Mouse (Mus musculus): Measurements from ENCODE around the gene Eln. TPM values are rescaled to one million over a fixed set of nuclear protein-coding genes. Genes with fewer than 3 reads are reported as not detected.

Gene Eln
- polyA plus RNA-seq, 1 experiment from 2014 or later, result 188 TPM

DNA sequence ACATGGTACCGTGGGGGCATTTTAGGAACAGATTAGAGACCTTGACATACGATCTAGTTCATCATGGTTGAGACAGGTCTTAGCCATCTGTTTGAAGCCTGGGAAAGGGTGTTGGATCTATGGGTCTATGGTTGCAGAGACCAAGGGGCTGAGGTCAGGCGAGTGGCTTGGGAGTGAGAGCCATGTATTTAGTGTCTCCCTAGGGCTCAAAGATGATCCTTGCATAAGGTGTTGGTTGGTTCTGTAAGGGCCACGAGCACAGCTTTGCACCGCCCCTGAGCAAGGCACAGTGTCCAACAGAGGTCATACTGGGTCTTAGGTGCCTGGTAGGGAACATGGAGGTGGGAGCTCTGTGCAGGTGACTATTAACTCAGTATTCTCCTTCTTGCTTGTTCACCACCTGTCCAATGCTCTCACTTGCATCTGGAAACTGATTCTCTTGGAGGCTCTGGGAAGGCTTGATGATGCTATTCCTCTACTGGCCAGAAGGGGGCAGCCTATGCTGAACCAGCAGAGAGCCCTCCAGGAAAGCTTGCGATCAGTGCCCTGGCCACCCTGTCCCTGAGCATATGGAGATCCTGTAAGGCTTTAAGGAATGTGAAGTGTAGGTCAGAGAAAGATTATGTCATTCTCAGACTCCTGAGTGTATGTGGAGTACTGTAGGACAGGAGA lies 960 bp upstream of the Eln start:
- 40% methylated on average over 6 of the region's 6 CpGs for WGBS
- Histone ChIP-seq H3K9me3 (ENCODE audit: control insufficient read depth, low read length) (no peaks in the 10 kb centered on the region), H3K9ac (ENCODE audit: low read depth, low read length) (no peak overlapping the region), H3K4me2 (ENCODE audit: low read depth, low read length) (peak overlapping the region; percentile 90; the same call in 1 of the 2 replicates), H3K27me3 (replicated peaks; ENCODE audit: control insufficient read depth, insufficient read depth, low read length) (no peaks in the 10 kb centered on the region), H3K36me3 (ENCODE audit: control insufficient read depth, insufficient read depth, low read length) (no peaks in the 10 kb centered on the region), H3K4me3 (ENCODE audit: low read depth, low read length) (no peak overlapping the region), H3K4me1 (ENCODE audit: control insufficient read depth, insufficient read depth, low read length) (peaks cover 51% of the 10 kb centered on the region), H3K27ac (replicated peaks; ENCODE audit: low read depth, low read length) (peak overlapping the region; percentile 86)
- DNase-seq (ENCODE audit: low spot score), result peak; percentile 76
- peak; percentile 38 for ATAC-seq (ENCODE audit: low read depth)

DNA sequence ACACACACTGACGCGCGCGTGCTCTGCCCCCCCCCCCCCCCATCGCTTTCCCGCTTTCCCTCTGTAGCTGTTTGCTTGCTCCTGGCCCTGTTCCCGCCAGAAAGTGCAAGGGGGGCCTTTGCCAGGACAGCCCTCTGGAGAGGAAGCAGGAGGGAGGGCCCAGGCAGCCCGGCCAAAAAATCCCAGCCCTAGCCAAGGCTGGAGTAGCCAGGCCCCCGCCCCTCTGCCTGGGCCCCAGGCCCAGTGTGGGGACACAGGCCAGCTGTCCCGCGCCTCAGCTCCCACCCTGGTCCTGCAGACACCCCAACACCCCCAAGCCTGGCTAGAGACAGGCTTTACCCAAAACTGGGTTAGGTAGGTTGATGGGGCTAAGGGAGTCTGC lies 380 bp upstream of the Eln start:
- Histone ChIP-seq H3K4me1 (ENCODE audit: control insufficient read depth, insufficient read depth, low read length) (peaks cover 56% of the 10 kb centered on the region), H3K4me3 (ENCODE audit: low read depth, low read length) (peak overlapping the region; percentile 57), H3K36me3 (ENCODE audit: control insufficient read depth, insufficient read depth, low read length) (no peaks in the 10 kb centered on the region), H3K9me3 (ENCODE audit: control insufficient read depth, low read length) (no peaks in the 10 kb centered on the region), H3K27me3 (replicated peaks; ENCODE audit: control insufficient read depth, insufficient read depth, low read length) (no peaks in the 10 kb centered on the region), H3K9ac (ENCODE audit: low read depth, low read length) (peak overlapping the region; percentile 85), H3K27ac (replicated peaks; ENCODE audit: low read depth, low read length) (peak overlapping the region; percentile 86), H3K4me2 (ENCODE audit: low read depth, low read length) (peak overlapping the region; percentile 90)
- DNase-seq (ENCODE audit: low spot score), result peak; percentile 91
- 4% methylated on average over 4 of the region's 11 CpGs for WGBS
- peak; percentile 87 for ATAC-seq (ENCODE audit: low read depth)

DNA sequence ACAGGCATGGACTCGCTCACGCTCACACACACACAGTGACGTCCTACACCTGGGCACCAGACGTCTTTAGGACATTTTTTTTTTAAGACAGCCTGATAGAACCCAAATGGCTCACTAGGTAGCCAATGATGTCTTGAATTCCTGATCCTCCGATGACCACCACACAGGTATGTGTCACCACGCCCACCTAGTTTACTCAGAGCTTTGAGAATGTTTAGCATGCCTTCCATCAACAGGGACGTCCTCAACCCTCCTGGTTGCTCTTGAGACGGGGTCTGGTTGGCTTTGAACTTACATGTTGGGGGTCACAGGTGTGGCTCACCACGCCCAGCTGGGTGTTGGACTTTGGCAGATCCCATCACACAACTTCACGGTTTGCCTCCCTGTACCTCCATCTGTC lies 922 bp downstream of the Eln start:
- WGBS, result 64% methylated on average over 10 of the region's 10 CpGs
- Histone ChIP-seq H3K27ac (replicated peaks; ENCODE audit: low read depth, low read length) (peak overlapping the region; percentile 86; the same call in 1 of the 2 replicates), H3K9me3 (ENCODE audit: control insufficient read depth, low read length) (no peaks in the 10 kb centered on the region), H3K4me2 (ENCODE audit: low read depth, low read length) (peak overlapping the region; percentile 90), H3K4me3 (ENCODE audit: low read depth, low read length) (peak overlapping the region; percentile 57), H3K27me3 (replicated peaks; ENCODE audit: control insufficient read depth, insufficient read depth, low read length) (no peaks in the 10 kb centered on the region), H3K9ac (ENCODE audit: low read depth, low read length) (peak overlapping the region; percentile 85), H3K36me3 (ENCODE audit: control insufficient read depth, insufficient read depth, low read length) (no peaks in the 10 kb centered on the region), H3K4me1 (ENCODE audit: control insufficient read depth, insufficient read depth, low read length) (peaks cover 66% of the 10 kb centered on the region)
- DNase-seq (ENCODE audit: low spot score), result no peak
- ATAC-seq (ENCODE audit: low read depth), result no peak

DNA sequence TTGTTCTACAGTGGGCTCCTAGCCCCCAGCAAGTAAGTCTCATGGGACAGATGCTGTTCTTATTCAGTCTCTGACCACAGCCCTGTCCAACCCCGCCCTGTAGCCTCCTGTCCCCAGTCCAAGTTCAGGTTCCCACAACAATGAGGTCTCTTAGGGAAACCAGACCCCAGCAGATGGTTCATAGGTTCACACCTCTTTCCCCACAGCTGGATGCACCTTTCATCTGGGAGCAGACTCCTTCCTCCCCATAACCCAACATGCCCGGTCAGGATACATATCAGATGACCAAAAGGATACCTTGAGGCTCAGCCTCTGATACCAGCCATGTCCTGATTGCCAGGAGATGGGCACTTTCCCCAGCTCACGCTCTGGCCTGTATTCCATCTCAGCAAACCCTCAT lies 1.3 kb downstream of the Eln start:
- peaks cover 67% of the 10 kb centered on the region for H3K4me1 ChIP-seq (ENCODE audit: control insufficient read depth, insufficient read depth, low read length)
- peak overlapping the region; percentile 57 for H3K4me3 ChIP-seq (ENCODE audit: low read depth, low read length)
- H3K27ac ChIP-seq (replicated peaks; ENCODE audit: low read depth, low read length), result no peak overlapping the region
- no peaks in the 10 kb centered on the region for H3K9me3 ChIP-seq (ENCODE audit: control insufficient read depth, low read length)
- H3K27me3 ChIP-seq (replicated peaks; ENCODE audit: control insufficient read depth, insufficient read depth, low read length), result no peaks in the 10 kb centered on the region
- H3K4me2 ChIP-seq (ENCODE audit: low read depth, low read length), result peak overlapping the region; percentile 90
- H3K9ac ChIP-seq (ENCODE audit: low read depth, low read length), result peak overlapping the region; percentile 85; the same call in 1 of the 2 replicates
- DNase-seq (ENCODE audit: low spot score) (no peak), ATAC-seq (ENCODE audit: low read depth) (no peak)
- H3K36me3 ChIP-seq (ENCODE audit: control insufficient read depth, insufficient read depth, low read length), result no peaks in the 10 kb centered on the region
- 66% methylated on average over 3 of the region's 3 CpGs for WGBS

DNA sequence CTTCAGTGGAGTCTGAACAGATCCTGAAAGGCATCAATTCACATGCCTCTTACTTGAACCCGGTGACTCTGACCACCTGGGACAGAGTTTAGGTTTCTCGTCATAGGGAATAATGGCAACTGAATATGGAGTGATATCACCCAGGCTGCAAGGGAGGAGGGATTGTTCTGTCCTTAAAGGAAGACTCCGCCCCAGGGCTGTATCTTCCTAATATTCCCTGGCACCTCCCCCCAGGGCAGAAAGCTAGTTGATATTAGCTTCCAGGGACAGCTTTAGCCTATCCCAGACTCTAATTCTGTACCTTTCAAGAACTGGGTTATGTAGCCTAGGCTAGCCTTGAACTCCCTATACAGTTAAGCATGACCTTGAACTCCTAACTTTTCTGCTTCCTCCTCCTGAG lies 2.1 kb downstream of the Eln start:
- Histone ChIP-seq H3K4me3 (ENCODE audit: low read depth, low read length) (0 out of 2 replicates have a peak overlapping the region, but pooled peaks have one; percentile 57), H3K4me2 (ENCODE audit: low read depth, low read length) (peak overlapping the region; percentile 90), H3K4me1 (ENCODE audit: control insufficient read depth, insufficient read depth, low read length) (peaks cover 65% of the 10 kb centered on the region)

DNA sequence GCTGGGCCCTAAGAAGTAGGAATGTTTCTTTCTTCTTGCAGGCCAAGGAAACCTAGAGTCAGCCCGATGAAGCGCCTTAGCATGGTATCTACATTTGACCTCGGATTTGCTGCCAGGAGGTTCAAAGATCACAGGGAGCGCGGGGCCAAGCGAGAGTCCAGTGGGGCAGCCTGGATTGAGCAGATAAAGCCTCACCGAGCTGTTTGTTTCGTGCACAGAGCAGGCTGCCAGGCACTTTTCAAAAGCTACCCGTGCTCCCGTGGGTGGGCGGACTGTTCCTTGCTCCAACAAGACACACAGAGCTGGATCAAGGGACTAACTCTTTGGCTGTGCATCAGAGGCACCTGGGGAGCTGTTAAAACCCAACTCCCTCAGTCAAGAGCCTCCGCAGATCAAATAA lies 3.1 kb downstream of the Eln start:
- peak overlapping the region; percentile 16; the same call in 1 of the 2 replicates for H3K4me2 ChIP-seq (ENCODE audit: low read depth, low read length)
- WGBS, result 65% methylated on average over 12 of the region's 12 CpGs
- ATAC-seq (ENCODE audit: low read depth), result no peak
- 0 out of 2 replicates have a peak overlapping the region, but pooled peaks have one; percentile 2 for H3K9ac ChIP-seq (ENCODE audit: low read depth, low read length)
- DNase-seq (ENCODE audit: low spot score), result no peak
- H3K36me3 ChIP-seq (ENCODE audit: control insufficient read depth, insufficient read depth, low read length), result 0 out of 2 replicates have a peak, but pooled peaks cover 3% of the 10 kb centered on the region
- H3K27ac ChIP-seq (replicated peaks; ENCODE audit: low read depth, low read length), result no peak overlapping the region
- no peaks in the 10 kb centered on the region for H3K9me3 ChIP-seq (ENCODE audit: control insufficient read depth, low read length)
- peaks cover 60% of the 10 kb centered on the region for H3K4me1 ChIP-seq (ENCODE audit: control insufficient read depth, insufficient read depth, low read length)
- H3K4me3 ChIP-seq (ENCODE audit: low read depth, low read length), result no peak overlapping the region
- no peaks in the 10 kb centered on the region for H3K27me3 ChIP-seq (replicated peaks; ENCODE audit: control insufficient read depth, insufficient read depth, low read length)

More for the DNA sequence above, 2.1 kb downstream of the Eln start:
- Histone ChIP-seq H3K27ac (replicated peaks; ENCODE audit: low read depth, low read length) (no peak overlapping the region), H3K9me3 (ENCODE audit: control insufficient read depth, low read length) (no peaks in the 10 kb centered on the region), H3K36me3 (ENCODE audit: control insufficient read depth, insufficient read depth, low read length) (0 out of 2 replicates have a peak, but pooled peaks cover 2% of the 10 kb centered on the region), H3K27me3 (replicated peaks; ENCODE audit: control insufficient read depth, insufficient read depth, low read length) (no peaks in the 10 kb centered on the region), H3K9ac (ENCODE audit: low read depth, low read length) (no peak overlapping the region)
- 89% methylated on average over 3 of the region's 3 CpGs for WGBS
- no peak for DNase-seq (ENCODE audit: low spot score)
- no peak for ATAC-seq (ENCODE audit: low read depth)

DNA sequence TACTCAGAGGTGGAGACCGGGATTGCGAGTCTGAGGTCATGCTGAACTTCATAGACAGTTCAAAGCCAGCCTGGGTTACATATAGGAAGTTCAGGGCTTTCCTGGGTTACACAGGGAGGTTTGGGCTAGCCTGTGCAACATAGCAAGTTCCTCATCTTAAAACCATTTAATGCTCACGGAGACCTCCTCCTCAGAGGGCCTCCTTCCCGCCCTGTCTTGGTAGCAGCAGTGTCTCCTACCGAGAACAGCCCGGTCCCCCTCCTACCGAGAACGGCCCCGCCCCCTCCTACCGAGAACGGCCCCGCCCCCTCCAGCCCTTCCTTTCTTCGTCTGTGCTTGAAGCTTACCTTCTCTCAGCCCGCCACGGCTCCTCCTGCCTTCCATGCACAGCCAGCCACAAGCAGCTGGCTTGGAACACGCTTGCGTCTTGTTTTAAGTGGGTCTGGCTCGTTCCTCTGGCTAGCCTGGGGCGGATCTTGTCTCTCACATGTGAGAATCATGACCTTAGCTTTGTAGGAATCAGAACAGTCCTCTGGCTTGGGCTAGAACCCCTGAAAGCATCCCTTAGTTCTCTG lies 4.8 kb downstream of the Eln start:
- peak overlapping the region; percentile 3; the same call in 1 of the 2 replicates for H3K4me3 ChIP-seq (ENCODE audit: low read depth, low read length)
- 0 out of 2 replicates have a peak overlapping the region, but pooled peaks have one; percentile 35 for H3K9ac ChIP-seq (ENCODE audit: low read depth, low read length)
- no peaks in the 10 kb centered on the region for H3K27me3 ChIP-seq (replicated peaks; ENCODE audit: control insufficient read depth, insufficient read depth, low read length)
- H3K4me2 ChIP-seq (ENCODE audit: low read depth, low read length), result peak overlapping the region; percentile 36
- DNase-seq (ENCODE audit: low spot score), result peak; percentile 79
- 11% methylated on average over 18 of the region's 19 CpGs for WGBS
- peak overlapping the region; percentile 56 for H3K27ac ChIP-seq (replicated peaks; ENCODE audit: low read depth, low read length)
- peaks cover 4% of the 10 kb centered on the region; the same call in 1 of the 2 replicates for H3K36me3 ChIP-seq (ENCODE audit: control insufficient read depth, insufficient read depth, low read length)
- peaks cover 51% of the 10 kb centered on the region for H3K4me1 ChIP-seq (ENCODE audit: control insufficient read depth, insufficient read depth, low read length)
- ATAC-seq (ENCODE audit: low read depth), result peak; percentile 26
- no peaks in the 10 kb centered on the region for H3K9me3 ChIP-seq (ENCODE audit: control insufficient read depth, low read length)

DNA sequence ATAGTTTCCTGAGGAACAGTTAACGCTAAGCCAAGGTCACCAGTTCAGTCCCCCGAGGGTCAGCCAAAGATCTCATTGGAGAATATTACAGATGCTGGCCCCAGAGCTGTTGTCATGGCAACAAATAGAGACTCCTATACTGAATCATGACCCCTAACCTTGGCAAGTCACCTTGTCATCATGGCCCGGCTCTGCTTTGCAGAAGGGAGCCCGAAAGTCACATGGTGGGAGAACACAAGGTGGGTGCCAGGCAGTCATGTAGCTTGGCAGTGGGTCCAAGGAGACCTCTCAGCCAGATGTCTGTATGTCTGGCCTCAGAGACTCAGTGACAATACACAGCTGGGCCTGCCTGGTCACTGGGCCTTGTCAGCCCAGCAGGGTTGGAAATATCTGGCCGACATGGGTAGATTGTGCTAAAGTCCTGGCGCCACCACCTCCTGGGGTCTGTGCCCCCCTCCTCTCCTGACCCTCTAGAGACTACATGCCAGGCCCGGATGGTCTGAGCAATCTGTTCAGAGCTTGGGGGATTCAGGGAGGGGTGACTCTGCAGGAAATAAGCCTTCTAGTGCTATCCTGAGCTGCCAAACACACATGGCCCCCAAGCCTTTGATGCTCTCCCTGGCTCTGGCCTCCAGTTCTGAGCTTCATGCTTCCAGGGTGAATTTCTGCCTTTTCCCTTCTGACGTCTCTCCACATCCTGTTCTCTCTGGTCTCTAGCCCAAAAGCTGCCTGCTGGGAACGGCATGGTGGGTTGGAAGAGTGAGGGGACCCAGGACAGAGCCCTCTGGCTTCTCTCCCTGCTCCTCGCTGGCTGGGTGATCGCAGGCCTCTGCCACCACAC lies 6.4 kb downstream of the Eln start:
- H3K4me1 ChIP-seq (ENCODE audit: control insufficient read depth, insufficient read depth, low read length), result peaks cover 38% of the 10 kb centered on the region
- DNase-seq (ENCODE audit: low spot score) (no peak), ATAC-seq (ENCODE audit: low read depth) (no peak)
- WGBS, result 45% methylated on average over 11 of the region's 11 CpGs
- H3K4me3 ChIP-seq (ENCODE audit: low read depth, low read length), result no peak overlapping the region
- H3K36me3 ChIP-seq (ENCODE audit: control insufficient read depth, insufficient read depth, low read length), result peaks cover 20% of the 10 kb centered on the region
- H3K27ac ChIP-seq (replicated peaks; ENCODE audit: low read depth, low read length), result peak overlapping the region; percentile 7
- no peak overlapping the region for H3K4me2 ChIP-seq (ENCODE audit: low read depth, low read length)
- no peaks in the 10 kb centered on the region for H3K9me3 ChIP-seq (ENCODE audit: control insufficient read depth, low read length)
- H3K27me3 ChIP-seq (replicated peaks; ENCODE audit: control insufficient read depth, insufficient read depth, low read length), result no peaks in the 10 kb centered on the region
- peak overlapping the region; percentile 20; the same call in 1 of the 2 replicates for H3K9ac ChIP-seq (ENCODE audit: low read depth, low read length)
